Mouse (Mus musculus) liver, adult 2 months (tissue): ENCODE measurements around the gene Lamtor1. TPM values are rescaled to one million over a fixed set of nuclear protein-coding genes. Genes with fewer than 3 reads are reported as not detected.

Experiments used
- DNase-seq: peaks from one replicate; pipeline ENCODE4 v3.0.0-alpha.2; 2011; ENCODE audit warnings: low read depth, low spot score; ENCODE audit errors: extremely low read depth
- H3K27ac ChIP-seq: fragments of 200-500 bp; replicated peaks from 2 replicates; pipeline ENCODE4 v1.5.1; 2012; ENCODE audit warnings: low read depth, mild to moderate bottlenecking, control low read depth, inconsistent platforms, low read length; ENCODE audit not compliant: insufficient read depth
- H3K27me3 ChIP-seq: fragments of 200-500 bp; 2 replicates; pipeline ENCODE4 v1.6.1; 2012; ENCODE audit warnings: mild to moderate bottlenecking, moderate library complexity, low read length, inconsistent platforms; ENCODE audit not compliant: control insufficient read depth, insufficient read depth
- H3K36me3 ChIP-seq: fragments of 200-500 bp; 2 replicates; pipeline ENCODE4 v1.6.1; 2012; ENCODE audit warnings: low read length, inconsistent platforms; ENCODE audit not compliant: control insufficient read depth, insufficient read depth
- H3K4me1 ChIP-seq: fragments of 200-500 bp; 2 replicates; pipeline ENCODE4 v1.6.1; 2011; ENCODE audit warnings: low read length; ENCODE audit not compliant: control insufficient read depth, insufficient read depth
- H3K4me3 ChIP-seq: fragments of 200-500 bp; 2 replicates; pipeline ENCODE4 v1.5.1; 2011; ENCODE audit warnings: low read depth, mild to moderate bottlenecking, control low read depth, low read length, moderate library complexity; ENCODE audit not compliant: insufficient read depth
- H3K79me2 ChIP-seq: fragments of 200-500 bp; 2 replicates; pipeline ENCODE4 v1.6.1; 2012; ENCODE audit warnings: inconsistent platforms, mild to moderate bottlenecking, low read length, moderate library complexity; ENCODE audit not compliant: control insufficient read depth, insufficient read depth
- H3K9ac ChIP-seq: fragments of 200-500 bp; 2 replicates; pipeline ENCODE4 v1.6.1; 2012; ENCODE audit warnings: low read depth, mild to moderate bottlenecking, control low read depth, inconsistent platforms, low read length
- CTCF ChIP-seq: fragments of 200-500 bp; IDR thresholded peaks from 2 replicates; pipeline ENCODE4 v1.5.1; 2011; ENCODE audit warnings: low read depth, low read length, control low read depth
- POLR2A ChIP-seq: fragments of 200-500 bp; IDR thresholded peaks from 2 replicates; pipeline ENCODE4 v1.6.1; 2011; ENCODE audit warnings: low read length, control low read depth; ENCODE audit not compliant: insufficient read depth; ENCODE audit errors: extremely low read depth
- WGBS: fragments of 180-500 bp; shearing (Covaris S2); methylation state at CpG from one replicate; pipeline ENCODE4 v1.1.7; 2018; 5-methylcytosine and 5-hydroxymethylcytosine counted together
- polyA plus RNA-seq: library from polyadenylated mRNA; depleted of rRNA; stranded (reverse); fragments of >200 nt; gene quantifications from 2 replicates; pipeline ENCODE4 v1.2.3, GENCODE M21; 2012
- total RNA-seq: library from RNA; depleted of rRNA; stranded (reverse); fragments of >200 nt; gene quantifications from 2 replicates; pipeline ENCODE4 v1.2.3, GENCODE M21; 2014

Lamtor1 gene
- total and polyA plus RNA-seq, 2 experiments: 64.1 to 171 TPM

DNA sequence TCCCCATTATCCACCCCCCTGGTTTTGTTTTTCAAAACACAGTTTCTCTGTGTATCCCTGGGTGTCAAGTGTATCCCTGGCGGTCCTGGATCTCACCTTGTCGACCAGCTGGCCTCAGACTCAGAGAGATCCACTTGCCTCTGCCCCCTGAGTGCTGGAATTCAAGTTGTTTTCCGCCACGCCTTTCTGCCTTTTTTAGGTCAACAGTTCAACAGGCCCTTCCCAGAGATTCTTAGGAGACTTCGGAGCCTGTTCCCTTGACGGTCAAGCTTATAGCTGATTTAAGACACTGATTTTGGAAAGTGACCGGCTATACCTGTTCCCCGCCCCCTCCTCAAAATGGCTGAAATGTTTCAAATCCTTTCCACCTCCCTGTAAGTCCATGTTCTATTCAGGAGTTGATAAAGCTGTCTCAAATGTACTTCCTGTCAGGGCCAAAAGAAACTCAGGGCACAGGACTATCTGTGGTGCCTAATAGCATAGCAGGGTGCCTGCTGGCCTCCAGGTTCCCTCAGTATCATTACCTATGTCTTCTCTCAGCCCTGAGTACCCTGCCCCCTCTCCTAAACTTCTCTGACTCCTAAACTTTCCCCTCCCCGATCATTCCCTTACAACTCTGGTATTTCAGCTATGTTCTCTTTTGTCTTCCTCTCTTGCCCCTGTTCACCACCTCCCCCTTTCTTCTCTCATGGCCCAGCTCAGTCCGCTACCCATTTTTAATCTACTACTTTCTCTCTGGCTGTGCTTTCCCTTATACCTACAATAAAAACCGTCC lies 39.0 kb upstream of the Lamtor1 start:
- no peaks in the 10 kb centered on the region for H3K36me3 ChIP-seq
- no peak overlapping the region for H3K9ac ChIP-seq
- no peak for DNase-seq
- H3K4me3 ChIP-seq: no peak overlapping the region
- no peaks in the 10 kb centered on the region for H3K27me3 ChIP-seq
- H3K4me1 ChIP-seq: no peaks in the 10 kb centered on the region
- 90% methylated on average over 11 of the region's 11 CpGs for WGBS
- no peaks in the 10 kb centered on the region for H3K79me2 ChIP-seq
- TF ChIP-seq CTCF (no peak), POLR2A (no peak)
- H3K27ac ChIP-seq: no peak overlapping the region

DNA sequence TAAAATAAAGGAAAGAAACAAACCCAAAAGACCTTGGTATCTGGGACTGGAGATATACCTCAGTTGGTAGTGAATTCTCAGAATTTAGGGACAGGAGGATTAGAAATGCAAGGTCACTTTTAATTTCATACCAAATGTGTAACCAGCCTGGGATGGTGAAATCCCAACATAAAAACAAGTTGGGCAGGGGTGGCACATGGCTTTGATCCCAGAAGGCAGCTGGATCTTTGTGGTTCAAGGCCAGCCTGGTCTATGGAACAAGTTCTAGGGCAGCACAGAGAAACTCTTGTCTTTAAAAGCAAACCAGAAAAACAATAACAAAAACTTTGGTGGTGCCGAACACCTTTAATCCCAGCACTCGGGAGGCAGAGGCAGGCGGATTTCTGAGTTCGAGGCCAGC lies 38.2 kb upstream of the Lamtor1 start:
- WGBS: 94% methylated on average over 4 of the region's 4 CpGs
- no peak for DNase-seq

DNA sequence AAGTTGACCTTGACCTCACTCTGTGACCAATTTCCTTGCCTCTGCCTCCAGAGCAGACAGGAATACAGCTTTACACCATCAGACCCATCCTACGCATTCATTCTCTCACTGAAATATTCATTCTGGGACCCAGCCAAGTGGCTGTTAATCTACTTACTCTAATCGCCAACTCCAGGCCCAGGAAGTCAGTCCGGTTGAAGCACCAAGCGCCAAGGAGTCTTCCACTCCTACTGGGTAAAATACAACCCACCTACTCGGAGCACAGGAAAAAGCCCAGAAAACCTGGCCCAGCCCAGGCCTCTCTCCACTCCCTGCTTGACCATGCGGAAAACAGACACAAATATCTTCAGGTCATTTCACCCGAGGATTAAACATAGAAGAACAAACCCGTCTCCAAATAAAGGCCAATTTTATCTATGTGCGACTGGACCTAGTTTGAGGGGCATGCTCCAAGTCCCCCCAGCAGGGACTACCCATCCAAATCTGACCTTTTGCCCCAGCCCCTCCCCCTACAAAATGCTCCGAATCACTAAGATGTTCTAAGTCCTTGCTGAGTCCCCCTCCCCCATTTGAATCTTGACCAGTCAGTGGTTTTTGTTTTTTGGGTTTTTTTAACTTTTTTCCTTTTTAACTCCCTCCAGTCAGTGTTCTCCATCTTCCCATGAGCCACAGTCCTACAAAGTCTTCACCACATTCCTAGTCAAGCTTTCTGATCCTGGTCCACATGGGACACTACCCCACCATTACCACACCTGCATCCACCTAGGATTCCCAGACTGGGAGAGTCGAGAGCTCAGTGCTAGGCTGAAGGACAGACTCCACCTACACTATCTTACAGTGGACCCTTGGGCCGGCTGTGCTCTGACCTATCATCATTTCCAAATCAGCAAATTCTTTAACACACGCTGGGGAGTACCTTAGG lies 37.2 kb upstream of the Lamtor1 start:
- no peak for TF ChIP-seq POLR2A
- DNase-seq: no peak
- Histone ChIP-seq H3K27me3 (no peaks in the 10 kb centered on the region), H3K36me3 (no peaks in the 10 kb centered on the region), H3K27ac (no peak overlapping the region), H3K9ac (no peak overlapping the region), H3K4me3 (no peak overlapping the region), H3K4me1 (no peaks in the 10 kb centered on the region), H3K79me2 (no peaks in the 10 kb centered on the region)
- WGBS: 79% methylated on average over 13 of the region's 13 CpGs

More for the DNA sequence above, 38.2 kb upstream of the Lamtor1 start:
- Histone ChIP-seq H3K36me3 (no peaks in the 10 kb centered on the region), H3K9ac (no peak overlapping the region), H3K4me1 (no peaks in the 10 kb centered on the region), H3K27me3 (no peaks in the 10 kb centered on the region), H3K27ac (no peak overlapping the region), H3K79me2 (no peaks in the 10 kb centered on the region), H3K4me3 (no peak overlapping the region)
- no peak for TF ChIP-seq POLR2A
- no peak for TF ChIP-seq CTCF

DNA sequence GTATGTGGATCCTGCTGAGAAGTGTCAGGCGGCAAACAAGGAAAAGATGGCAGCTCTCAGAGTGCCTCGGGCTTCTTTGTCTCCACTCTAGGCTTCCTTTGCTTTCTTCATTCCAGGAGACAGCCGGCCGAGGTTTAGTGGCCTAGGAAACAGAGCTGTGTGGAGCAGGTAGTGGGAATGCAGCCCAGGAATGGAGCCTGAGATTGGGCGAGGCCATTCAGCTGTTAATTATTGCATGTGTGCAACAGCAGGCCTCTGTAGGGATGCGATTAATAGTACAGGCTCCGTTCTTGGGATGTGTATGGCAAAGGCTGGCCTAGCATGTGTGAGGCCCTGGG lies 36.6 kb upstream of the Lamtor1 start:
- Histone ChIP-seq H3K4me3 (no peak overlapping the region), H3K9ac (no peak overlapping the region), H3K36me3 (no peaks in the 10 kb centered on the region), H3K27ac (no peak overlapping the region), H3K4me1 (no peaks in the 10 kb centered on the region), H3K79me2 (no peaks in the 10 kb centered on the region), H3K27me3 (no peaks in the 10 kb centered on the region)
- DNase-seq: no peak
- TF ChIP-seq CTCF: no peak
- no peak for TF ChIP-seq POLR2A
- 87% methylated on average over 7 of the region's 7 CpGs for WGBS

DNA sequence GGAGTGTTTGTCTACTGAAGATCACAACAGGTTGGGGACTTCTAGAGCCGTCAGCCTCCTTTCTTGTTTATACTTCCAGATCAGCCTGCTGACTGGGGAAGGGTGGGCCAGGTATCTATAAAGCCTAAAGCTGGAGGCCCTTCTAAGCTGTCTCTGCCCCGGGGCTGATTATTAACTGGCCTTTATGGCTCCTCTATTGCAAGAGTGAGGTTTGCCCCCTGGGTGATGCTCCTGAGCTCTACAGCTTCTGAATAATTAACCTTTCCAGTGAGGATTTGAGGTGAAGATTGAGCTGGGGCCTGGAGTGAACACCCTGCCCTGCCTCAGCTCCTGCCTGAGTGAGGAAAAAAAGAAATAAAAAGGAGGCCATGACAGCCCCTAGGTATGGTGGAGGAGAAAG lies 35.1 kb upstream of the Lamtor1 start, which contains the start of gene Folr1:
TSS of gene Folr1 (minus strand) at position 160 of the 400 bp plus-strand sequence.
- Histone ChIP-seq H3K4me3 (peak within 1 kb of the TSS; percentile 3), H3K79me2 (no peaks in the 10 kb centered on the region), H3K4me1 (no peaks in the 10 kb centered on the region), H3K27ac (peak within 1 kb of the TSS; percentile 54), H3K9ac (peak within 1 kb of the TSS; percentile 29), H3K27me3 (no peaks in the 10 kb centered on the region), H3K36me3 (no peaks in the 10 kb centered on the region)
- DNase-seq: no peak
- WGBS: 61% methylated on average over 2 of the region's 2 CpGs
- TF ChIP-seq POLR2A: no peak
- TF ChIP-seq CTCF: no peak
